Mouse (Mus musculus): ENCODE results near the gene Mllt1. TPM values are rescaled to one million over a fixed set of nuclear protein-coding genes. Genes with fewer than 3 reads are reported as not detected.

Gene Mllt1
- polyA plus RNA-seq, 1 experiment from 2014 or later: 57.8 TPM

GRCm38 (mm10) chr17:56874936-56875651 is 60.1 kb downstream of the Mllt1 start, which contains the start of gene 1700061G19Rik:
1700061G19Rik (plus strand) TSS chr17:56875477.
- 78% methylated on average over 12 of the region's 12 CpGs for WGBS
- Histone ChIP-seq H3K9me3 (replicated peaks) (no peaks in the 10 kb centered on the region), H3K27me3 (no peaks in the 10 kb centered on the region), H3K27ac (no peak within 1 kb of the TSS), H3K36me3 (no peaks in the 10 kb centered on the region), H3K9ac (no peak within 1 kb of the TSS), H3K4me3 (replicated peaks) (no peak within 1 kb of the TSS), H3K4me1 (no peaks in the 10 kb centered on the region), H3K4me2 (no peak within 1 kb of the TSS)
- no peak for ATAC-seq (replicated peaks; ENCODE audit: low FRiP score)

DNA sequence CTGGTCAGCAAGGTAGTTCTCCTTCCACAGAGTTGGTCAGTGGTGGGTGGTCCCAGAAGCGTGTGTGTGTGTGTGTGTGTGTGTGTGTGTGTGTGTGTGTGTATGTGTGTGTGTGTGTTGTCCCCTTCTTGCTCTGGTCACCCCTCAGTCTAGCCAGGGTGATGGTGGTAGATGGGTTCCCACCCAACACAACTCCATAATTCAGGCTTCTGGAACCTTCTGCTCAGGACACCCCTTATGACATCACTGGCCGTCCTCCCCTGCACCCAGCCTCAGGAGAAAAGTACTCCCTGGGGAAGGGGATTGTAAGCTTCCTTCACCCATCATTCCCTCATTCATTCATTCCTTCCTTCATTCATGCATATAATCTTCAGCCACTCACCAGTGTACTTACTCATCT is 61.0 kb downstream of the Mllt1 start, which contains the start of gene Acsbg2:
Gene Acsbg2 (minus strand): TSS at position 211 of the 400 bp plus-strand sequence.
- Histone ChIP-seq H3K27ac (no peak within 1 kb of the TSS), H3K27me3 (no peaks in the 10 kb centered on the region), H3K4me3 (replicated peaks) (no peak within 1 kb of the TSS), H3K9ac (no peak within 1 kb of the TSS), H3K4me1 (no peaks in the 10 kb centered on the region), H3K36me3 (no peaks in the 10 kb centered on the region), H3K9me3 (replicated peaks) (no peaks in the 10 kb centered on the region), H3K4me2 (no peak within 1 kb of the TSS)
- WGBS: 88% methylated on average over 2 of the region's 2 CpGs
- no peak for ATAC-seq (replicated peaks; ENCODE audit: low FRiP score)

GRCm38 (mm10) chr17:56872512-56872911 is 62.7 kb downstream of the Mllt1 start:
- Histone ChIP-seq H3K4me3 (replicated peaks) (no peak overlapping the region), H3K4me2 (no peak overlapping the region), H3K36me3 (no peaks in the 10 kb centered on the region), H3K9me3 (replicated peaks) (no peaks in the 10 kb centered on the region), H3K27ac (no peak overlapping the region), H3K9ac (no peak overlapping the region), H3K27me3 (no peaks in the 10 kb centered on the region), H3K4me1 (no peaks in the 10 kb centered on the region)
- no peak for ATAC-seq (replicated peaks; ENCODE audit: low FRiP score)
- WGBS: 75% methylated on average over 7 of the region's 7 CpGs

DNA sequence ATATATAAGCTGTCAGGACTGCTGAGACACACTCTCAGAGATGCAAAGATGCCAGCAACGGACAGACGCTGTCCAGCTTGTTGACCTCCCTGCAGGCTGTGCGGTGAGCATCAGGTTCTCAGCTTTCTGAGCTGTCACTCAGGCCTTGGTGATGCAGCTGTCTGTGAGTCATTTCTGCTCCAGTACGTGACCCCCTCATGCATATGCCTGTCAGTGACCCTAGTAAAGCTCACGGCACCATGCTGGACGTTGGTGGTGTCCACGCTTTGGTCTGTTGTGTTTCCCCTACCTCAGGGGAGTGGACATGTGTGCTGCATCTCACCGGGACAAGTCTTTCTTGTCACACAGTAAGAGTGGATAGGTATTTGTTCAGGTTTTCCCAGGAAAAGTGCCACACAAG is 63.4 kb downstream of the Mllt1 start:
- no peak for ATAC-seq (replicated peaks; ENCODE audit: low FRiP score)
- H3K9me3 ChIP-seq (replicated peaks): peaks cover 5% of the 10 kb centered on the region; the same call in 1 of the 2 replicates
- WGBS: 52% methylated on average over 8 of the region's 8 CpGs
- no peak overlapping the region for H3K9ac ChIP-seq
- no peaks in the 10 kb centered on the region for H3K4me1 ChIP-seq
- H3K4me3 ChIP-seq (replicated peaks): no peak overlapping the region
- H3K27me3 ChIP-seq: no peaks in the 10 kb centered on the region
- no peak overlapping the region for H3K4me2 ChIP-seq
- H3K36me3 ChIP-seq: no peaks in the 10 kb centered on the region
- no peak overlapping the region for H3K27ac ChIP-seq

- H3K4me1 ChIP-seq: no peaks in the 10 kb centered on the region
- H3K36me3 ChIP-seq: no peaks in the 10 kb centered on the region
- no peak overlapping the region for H3K4me2 ChIP-seq
- WGBS: 70% methylated on average over 15 of the region's 15 CpGs
- H3K27ac ChIP-seq: no peak overlapping the region
- H3K27me3 ChIP-seq: no peaks in the 10 kb centered on the region
- no peak overlapping the region for H3K9ac ChIP-seq
- no peak for ATAC-seq (replicated peaks; ENCODE audit: low FRiP score)
- no peak overlapping the region for H3K4me3 ChIP-seq (replicated peaks)
- H3K9me3 ChIP-seq (replicated peaks): peaks cover 7% of the 10 kb centered on the region; the same call in 1 of the 2 replicates
Observed at GRCm38 (mm10) chr17:56870287-56870953, 64.8 kb downstream of the Mllt1 start.

DNA sequence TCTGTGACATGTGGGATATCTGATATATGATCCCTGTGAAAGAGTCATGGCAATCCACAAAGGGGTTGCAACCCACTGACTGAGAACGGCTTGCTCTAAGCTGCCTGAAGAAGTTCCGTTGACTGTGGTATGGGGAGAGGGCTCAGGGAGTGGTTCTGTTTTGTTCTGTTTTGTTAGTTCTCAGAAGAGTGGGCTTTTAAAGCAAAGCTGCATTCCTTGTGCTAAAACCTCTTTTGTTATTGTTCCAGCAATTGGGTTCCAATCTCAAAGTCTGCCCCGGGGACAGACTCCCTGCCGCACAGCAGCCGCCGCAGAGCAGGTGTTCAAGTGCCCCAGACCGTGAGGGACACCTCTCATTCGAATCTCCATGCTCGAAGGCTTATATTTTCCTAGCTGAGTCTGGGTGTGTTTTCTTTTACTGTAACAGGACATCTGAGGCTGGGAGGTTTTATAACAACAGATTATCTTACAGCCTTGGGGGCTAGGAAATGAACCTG is 65.7 kb downstream of the Mllt1 start:
- H3K4me1 ChIP-seq: no peaks in the 10 kb centered on the region
- H3K4me2 ChIP-seq: no peak overlapping the region
- H3K36me3 ChIP-seq: no peaks in the 10 kb centered on the region
- H3K4me3 ChIP-seq (replicated peaks): no peak overlapping the region
- H3K9ac ChIP-seq: no peak overlapping the region
- 59% methylated on average over 9 of the region's 9 CpGs for WGBS
- no peak for ATAC-seq (replicated peaks; ENCODE audit: low FRiP score)
- no peak overlapping the region for H3K27ac ChIP-seq
- H3K27me3 ChIP-seq: no peaks in the 10 kb centered on the region
- peaks cover 7% of the 10 kb centered on the region; the same call in 1 of the 2 replicates for H3K9me3 ChIP-seq (replicated peaks)

DNA sequence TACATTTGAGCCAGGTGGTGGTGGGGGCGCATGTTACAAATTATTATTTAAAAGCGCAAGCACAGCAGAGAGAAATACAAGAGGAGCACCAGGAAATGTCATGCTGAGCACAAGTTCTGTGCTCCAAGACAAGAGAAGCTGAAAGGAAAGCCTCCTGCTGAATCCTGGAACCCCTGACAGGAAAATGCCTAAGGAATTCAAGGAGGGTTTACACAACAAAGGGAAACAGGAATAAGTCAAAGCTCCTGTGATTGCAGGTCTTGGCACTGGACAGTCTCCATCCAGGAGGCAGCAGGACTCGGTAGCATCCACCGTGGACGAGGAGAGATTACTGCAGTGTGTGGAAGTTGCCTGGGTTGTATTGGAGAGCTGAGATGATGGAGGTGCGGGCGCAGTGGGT is 69.1 kb downstream of the Mllt1 start:
- Histone ChIP-seq H3K9ac (no peak overlapping the region), H3K4me2 (no peak overlapping the region), H3K9me3 (replicated peaks) (peaks cover 7% of the 10 kb centered on the region; the same call in 1 of the 2 replicates), H3K4me1 (no peaks in the 10 kb centered on the region), H3K27ac (no peak overlapping the region), H3K27me3 (no peaks in the 10 kb centered on the region), H3K36me3 (no peaks in the 10 kb centered on the region), H3K4me3 (replicated peaks) (no peak overlapping the region)
- ATAC-seq (replicated peaks; ENCODE audit: low FRiP score): no peak
- 80% methylated on average over 7 of the region's 7 CpGs for WGBS

- no peaks in the 10 kb centered on the region for H3K36me3 ChIP-seq
- no peaks in the 10 kb centered on the region for H3K4me1 ChIP-seq
- H3K27me3 ChIP-seq: no peaks in the 10 kb centered on the region
- WGBS: 48% methylated on average over 3 of the region's 3 CpGs
- no peak overlapping the region for H3K27ac ChIP-seq
- H3K4me3 ChIP-seq (replicated peaks): no peak overlapping the region
- ATAC-seq (replicated peaks; ENCODE audit: low FRiP score): no peak
- no peak overlapping the region for H3K4me2 ChIP-seq
- H3K9me3 ChIP-seq (replicated peaks): no peaks in the 10 kb centered on the region
- no peak overlapping the region for H3K9ac ChIP-seq
Observed at GRCm38 (mm10) chr17:56861197-56861596, 74.0 kb downstream of the Mllt1 start.

DNA sequence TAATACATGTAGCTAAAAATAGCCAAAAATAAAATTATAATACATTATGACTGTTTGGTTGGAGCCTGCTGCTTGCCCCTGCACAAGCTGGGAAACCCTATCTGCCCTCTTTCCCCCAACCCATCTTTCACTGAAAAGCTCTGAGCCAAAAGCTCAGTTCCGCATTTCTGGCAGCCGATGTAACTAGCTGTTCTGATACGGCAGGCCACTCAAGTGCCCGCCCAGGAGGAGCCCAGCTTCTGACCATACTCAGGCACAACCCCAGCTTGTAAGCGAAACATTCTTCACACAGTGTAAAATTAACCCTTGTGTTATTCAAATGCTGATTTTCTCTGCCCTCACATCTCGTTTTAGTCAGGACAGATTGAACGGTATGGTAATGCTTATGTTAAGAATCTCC is 76.3 kb downstream of the Mllt1 start:
- 52% methylated on average over 7 of the region's 7 CpGs for WGBS
- ATAC-seq (replicated peaks; ENCODE audit: low FRiP score): no peak
- H3K9ac ChIP-seq: no peak overlapping the region

DNA sequence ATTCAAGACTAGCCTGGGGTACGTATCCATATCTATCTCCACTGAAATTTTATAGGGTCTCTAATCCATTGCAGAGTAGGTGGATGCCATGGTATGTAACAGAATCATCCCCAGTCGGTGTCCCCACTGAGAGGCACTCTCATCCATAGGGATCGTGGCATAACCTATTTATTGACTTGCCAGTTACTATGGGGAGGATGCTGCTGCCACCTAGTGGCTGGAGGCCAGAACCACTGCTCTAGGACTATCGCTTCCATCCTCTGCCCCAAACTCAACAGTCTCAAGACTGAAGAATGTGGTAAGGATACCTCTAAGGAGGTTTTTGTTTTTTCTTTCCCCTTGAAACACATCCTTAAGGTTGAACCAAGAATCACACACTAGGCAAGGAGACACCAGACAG is 77.0 kb downstream of the Mllt1 start:
- Histone ChIP-seq H3K36me3 (no peaks in the 10 kb centered on the region), H3K27me3 (no peaks in the 10 kb centered on the region), H3K9ac (no peak overlapping the region), H3K4me1 (no peaks in the 10 kb centered on the region), H3K4me2 (no peak overlapping the region), H3K27ac (no peak overlapping the region), H3K4me3 (replicated peaks) (no peak overlapping the region), H3K9me3 (replicated peaks) (no peaks in the 10 kb centered on the region)
- WGBS: 55% methylated on average over 4 of the region's 4 CpGs
- no peak for ATAC-seq (replicated peaks; ENCODE audit: low FRiP score)

More for the DNA sequence above, 76.3 kb downstream of the Mllt1 start:
- Histone ChIP-seq H3K4me2 (no peak overlapping the region), H3K27ac (no peak overlapping the region), H3K27me3 (no peaks in the 10 kb centered on the region), H3K4me1 (no peaks in the 10 kb centered on the region), H3K9me3 (replicated peaks) (no peaks in the 10 kb centered on the region), H3K36me3 (no peaks in the 10 kb centered on the region), H3K4me3 (replicated peaks) (no peak overlapping the region)

- no peaks in the 10 kb centered on the region for H3K27me3 ChIP-seq
- no peak overlapping the region for H3K4me2 ChIP-seq
- H3K36me3 ChIP-seq: no peaks in the 10 kb centered on the region
- 80% methylated on average over 3 of the region's 3 CpGs for WGBS
- ATAC-seq (replicated peaks; ENCODE audit: low FRiP score): no peak
- H3K9me3 ChIP-seq (replicated peaks): no peaks in the 10 kb centered on the region
- H3K4me1 ChIP-seq: 0 out of 2 replicates have a peak, but pooled peaks cover 2% of the 10 kb centered on the region
- H3K27ac ChIP-seq: no peak overlapping the region
- no peak overlapping the region for H3K4me3 ChIP-seq (replicated peaks)
- no peak overlapping the region for H3K9ac ChIP-seq
Observed at GRCm38 (mm10) chr17:56855421-56855820, 79.8 kb downstream of the Mllt1 start.

DNA sequence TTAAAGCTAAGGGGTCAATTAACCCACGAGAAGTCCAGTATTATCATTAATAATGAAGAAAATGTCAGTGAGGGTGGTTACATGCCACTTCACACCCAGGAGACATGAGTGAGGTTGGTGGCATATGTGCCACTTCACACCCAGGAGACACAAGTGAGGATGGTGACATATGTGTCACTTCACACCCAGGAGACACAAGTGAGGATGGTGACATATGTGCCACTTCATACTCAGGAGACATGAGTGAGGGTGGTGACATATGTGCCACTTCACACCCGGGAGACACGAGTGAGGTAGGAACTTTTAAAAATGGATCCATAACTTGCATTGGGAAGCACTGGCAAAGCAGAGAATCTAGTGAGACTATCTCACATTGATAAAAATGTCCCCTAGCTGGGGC is 84.0 kb downstream of the Mllt1 start:
- Histone ChIP-seq H3K36me3 (no peaks in the 10 kb centered on the region), H3K4me3 (replicated peaks) (no peak overlapping the region), H3K27ac (no peak overlapping the region), H3K9ac (no peak overlapping the region), H3K9me3 (replicated peaks) (no peaks in the 10 kb centered on the region), H3K4me2 (no peak overlapping the region), H3K27me3 (no peaks in the 10 kb centered on the region), H3K4me1 (0 out of 2 replicates have a peak, but pooled peaks cover 4% of the 10 kb centered on the region)
- no peak for ATAC-seq (replicated peaks; ENCODE audit: low FRiP score)
- 71% methylated on average over 3 of the region's 3 CpGs for WGBS
